Mouse (Mus musculus): ENCODE data around the gene Atf6.

The Atf6 gene

GRCm38 (mm10) chr1:170771437-170772003, 96.1 kb downstream of the Atf6 start:
- no peak for DNase-seq (ENCODE audit: low read depth, low spot score)

- no peak for DNase-seq (ENCODE audit: low read depth, low spot score)
Observed at GRCm38 (mm10) chr1:170770691-170771090, 96.9 kb downstream of the Atf6 start.

DNA sequence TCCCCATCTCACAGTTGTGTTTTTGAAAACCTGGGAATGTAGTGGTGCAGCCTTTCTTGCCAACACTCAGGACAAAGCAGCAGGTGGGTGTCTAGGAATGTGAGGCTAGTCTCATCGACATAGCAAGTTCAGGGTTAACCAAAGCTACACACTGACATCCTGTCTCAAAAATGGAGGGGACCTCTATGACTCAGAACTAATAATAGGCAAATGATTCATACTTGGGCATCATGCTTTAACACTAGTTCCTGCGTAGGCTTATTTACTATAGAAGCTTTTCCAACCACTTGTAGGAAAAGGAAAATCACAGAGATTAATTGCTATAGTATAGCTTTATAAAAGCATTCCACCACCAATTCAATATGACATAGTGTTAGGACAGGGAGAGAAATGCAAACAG, 100.6 kb downstream of the Atf6 start:
- no peak for DNase-seq (ENCODE audit: low read depth, low spot score)

GRCm38 (mm10) chr1:170764798-170765197, 102.8 kb downstream of the Atf6 start:
- DNase-seq (ENCODE audit: low read depth, low spot score) = no peak

- DNase-seq (ENCODE audit: low read depth, low spot score) = no peak
Observed at GRCm38 (mm10) chr1:170761634-170762033, 105.9 kb downstream of the Atf6 start.

GRCm38 (mm10) chr1:170753597-170753996, 114.0 kb downstream of the Atf6 start:
- DNase-seq (ENCODE audit: low read depth, low spot score) = no peak

GRCm38 (mm10) chr1:170751797-170752196, 115.8 kb downstream of the Atf6 start:
- DNase-seq (ENCODE audit: low read depth, low spot score) = no peak

- DNase-seq (ENCODE audit: low read depth, low spot score) = no peak
Observed at GRCm38 (mm10) chr1:170746523-170746922, 121.0 kb downstream of the Atf6 start.

DNA sequence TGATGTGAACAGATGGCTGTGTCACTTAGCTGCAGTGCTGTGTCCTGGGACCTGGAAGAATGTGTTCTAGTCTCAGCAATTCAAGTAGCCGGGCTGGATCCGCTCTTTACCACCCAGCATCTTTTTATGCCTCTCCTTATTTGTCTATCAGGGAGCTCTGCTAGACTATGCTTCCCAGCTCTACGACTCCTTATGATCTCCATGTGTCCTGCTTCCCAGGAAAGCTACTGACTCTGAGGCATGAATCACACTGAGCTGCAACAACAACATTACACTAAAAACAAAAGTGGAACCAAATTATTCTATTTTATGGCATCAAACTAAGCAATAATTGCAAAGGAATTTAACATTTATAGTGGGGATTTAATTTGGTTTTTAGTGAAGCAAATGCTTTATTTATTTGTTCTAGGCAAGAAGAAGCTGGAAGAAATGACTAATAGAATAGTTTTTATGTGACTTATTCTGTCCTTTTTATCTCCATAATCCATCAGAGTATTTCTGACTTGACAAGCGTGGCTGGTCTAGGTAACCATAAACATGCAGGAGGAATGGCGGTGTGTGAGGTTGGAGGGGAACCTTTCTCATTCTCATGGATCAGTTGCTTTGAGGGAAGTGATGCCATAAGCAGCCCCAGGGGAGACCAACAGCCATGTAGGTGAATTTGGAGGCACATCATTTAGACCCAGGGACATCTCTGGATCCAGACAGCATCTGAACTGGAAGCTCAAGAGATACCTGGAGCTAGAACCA, 125.9 kb downstream of the Atf6 start:
- DNase-seq (ENCODE audit: low read depth, low spot score) = no peak

- DNase-seq (ENCODE audit: low read depth, low spot score) = no peak
Observed at GRCm38 (mm10) chr1:170734866-170735265, 132.7 kb downstream of the Atf6 start.

DNA sequence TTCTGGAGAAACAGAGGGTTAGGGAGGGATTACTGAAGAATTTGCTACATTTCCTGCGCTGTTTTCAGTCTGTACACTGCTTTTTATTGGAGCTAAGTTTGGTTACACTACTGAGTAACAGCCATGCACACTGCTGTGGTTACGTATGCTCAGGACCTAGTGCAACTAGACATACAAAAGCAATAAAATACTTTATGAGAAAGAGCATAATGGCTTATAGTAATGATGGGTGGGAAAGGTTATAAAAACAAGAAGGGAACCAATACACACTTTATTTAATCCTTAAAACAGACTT, 135.0 kb downstream of the Atf6 start:
- DNase-seq (ENCODE audit: low read depth, low spot score) = no peak

GRCm38 (mm10) chr1:170731865-170732595, 135.5 kb downstream of the Atf6 start:
- DNase-seq (ENCODE audit: low read depth, low spot score) = no peak

GRCm38 (mm10) chr1:170729267-170729962, 138.2 kb downstream of the Atf6 start:
- DNase-seq (ENCODE audit: low read depth, low spot score) = no peak

GRCm38 (mm10) chr1:170728524-170728923, 139.0 kb downstream of the Atf6 start:
- DNase-seq (ENCODE audit: low read depth, low spot score) = no peak

DNA sequence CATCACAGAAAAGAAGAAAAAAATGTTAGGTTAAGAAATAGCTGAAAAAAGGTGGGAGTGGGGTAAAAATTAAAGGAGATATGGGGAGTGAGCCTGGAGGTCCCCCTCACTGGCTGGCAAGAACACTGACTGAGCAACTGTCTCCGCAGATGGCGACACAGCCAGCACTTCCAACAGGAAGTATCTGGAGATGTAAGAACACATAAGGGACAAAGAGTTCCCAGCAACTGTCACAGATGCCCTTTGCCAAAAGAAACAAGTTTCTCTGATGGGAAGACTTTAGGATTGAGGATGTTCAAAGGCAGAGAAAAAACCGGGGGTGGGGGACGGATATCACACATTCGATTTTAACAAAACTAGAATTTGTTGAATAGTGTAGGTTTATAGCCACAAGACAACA, 146.0 kb downstream of the Atf6 start:
- no peak for DNase-seq (ENCODE audit: low read depth, low spot score)

DNA sequence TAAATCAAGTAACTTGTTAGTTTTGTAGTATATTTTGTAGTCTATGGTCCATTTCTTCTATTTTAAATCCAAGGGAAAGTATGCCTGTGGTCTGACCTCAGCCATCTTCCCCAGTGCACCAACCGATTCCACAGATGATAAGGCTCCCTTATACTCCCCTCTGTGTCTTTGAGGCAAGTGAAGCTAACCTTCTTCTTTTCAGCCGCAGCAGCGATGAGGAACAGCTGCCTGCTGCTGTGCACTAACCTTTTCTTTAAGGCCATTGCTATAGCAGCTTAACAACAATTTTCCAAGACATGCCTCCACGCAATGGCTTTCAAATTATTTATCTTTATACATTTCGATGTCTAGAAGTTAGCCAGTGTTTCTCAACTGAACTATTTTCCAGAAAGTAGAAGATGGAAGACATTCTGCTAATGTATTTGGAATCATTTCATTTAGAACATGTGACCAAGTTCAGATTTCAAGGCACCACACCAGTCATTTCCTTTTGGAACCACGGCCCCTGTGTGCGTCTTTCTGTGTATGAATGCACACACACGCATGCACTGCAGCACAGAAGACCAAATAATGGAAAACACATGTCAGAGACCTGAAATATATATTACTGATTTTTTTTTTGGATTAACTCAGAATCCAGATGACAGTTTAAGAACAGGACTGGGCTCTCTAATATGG, 149.3 kb downstream of the Atf6 start:
- DNase-seq (ENCODE audit: low read depth, low spot score) = no peak

DNA sequence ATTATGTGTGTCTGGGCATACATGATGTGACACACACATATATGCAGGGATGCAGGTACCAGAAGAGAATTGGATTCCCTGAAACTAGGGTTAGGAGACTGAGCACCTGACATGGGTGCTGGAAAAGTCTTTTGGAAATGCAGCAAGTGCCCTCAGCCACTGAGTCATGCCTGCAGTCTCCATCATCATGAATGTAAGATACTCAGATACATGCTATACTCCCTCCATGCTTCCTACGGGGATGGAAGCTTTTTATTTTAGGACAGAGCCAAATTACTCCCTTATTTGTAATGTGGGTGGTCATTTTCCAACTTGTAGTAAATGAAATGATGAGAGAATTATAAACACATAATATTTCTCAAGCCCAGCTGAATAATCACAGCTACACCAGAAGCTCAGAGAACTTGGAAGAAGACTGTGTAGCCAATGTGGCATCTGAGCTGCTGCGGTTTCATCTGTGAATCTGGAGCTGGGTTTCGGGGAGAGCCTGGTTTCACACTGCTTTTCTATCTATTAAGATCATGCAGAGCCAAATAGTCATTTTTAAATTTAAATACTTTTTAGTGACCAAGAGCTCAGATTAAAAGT, 150.2 kb downstream of the Atf6 start:
- DNase-seq (ENCODE audit: low read depth, low spot score) = no peak

- no peak for DNase-seq (ENCODE audit: low read depth, low spot score)
Observed at GRCm38 (mm10) chr1:170711731-170712130, 155.8 kb downstream of the Atf6 start.

GRCm38 (mm10) chr1:170709969-170710368, 157.6 kb downstream of the Atf6 start:
- no peak for DNase-seq (ENCODE audit: low read depth, low spot score)

- DNase-seq (ENCODE audit: low read depth, low spot score) = no peak
Observed at GRCm38 (mm10) chr1:170709481-170709880, 158.1 kb downstream of the Atf6 start.

DNA sequence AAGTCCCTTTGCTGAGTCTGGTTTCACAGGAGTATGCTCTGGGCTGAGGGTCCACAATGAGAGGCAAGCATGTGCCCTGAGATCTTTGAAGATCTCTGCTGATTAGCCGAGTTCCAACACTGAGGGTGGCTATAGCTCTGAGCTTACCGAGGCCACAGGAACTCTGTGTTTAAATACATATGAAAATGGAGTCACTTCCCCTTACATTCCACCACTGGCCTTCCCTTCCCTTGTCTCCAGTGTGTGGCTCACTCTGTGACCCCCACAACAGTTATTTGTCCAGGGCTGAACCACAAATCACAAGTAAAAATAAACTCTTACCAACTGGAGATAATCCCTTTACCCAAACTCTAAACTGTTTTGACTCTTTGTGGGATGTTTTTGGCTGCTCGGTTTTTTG, 158.5 kb downstream of the Atf6 start:
- no peak for DNase-seq (ENCODE audit: low read depth, low spot score)

DNA sequence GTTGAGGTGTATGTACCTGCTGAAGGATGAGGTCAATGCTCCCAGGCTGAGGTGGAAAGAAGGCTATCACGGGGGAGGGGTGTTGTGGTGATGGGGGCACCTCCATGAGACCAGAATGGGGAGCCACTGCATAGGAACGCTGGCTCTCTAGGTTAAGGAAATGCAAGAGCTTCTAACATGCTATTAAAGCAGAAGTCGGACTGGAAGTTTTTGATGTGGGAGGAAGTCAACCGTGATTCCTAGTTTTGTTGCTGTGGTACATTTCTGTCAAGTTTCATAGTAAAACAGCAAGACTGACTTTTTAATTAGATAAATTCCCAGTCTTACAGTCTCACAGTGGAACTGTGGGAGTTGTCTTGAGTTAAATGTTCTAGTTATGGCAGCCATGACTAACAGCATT, 161.5 kb downstream of the Atf6 start:
- no peak for DNase-seq (ENCODE audit: low read depth, low spot score)

All from ES-CJ7 (cell line).